Mouse (Mus musculus): ENCODE results near the gene Zfp408. TPM values are rescaled to one million over a fixed set of nuclear protein-coding genes. Genes with fewer than 3 reads are reported as not detected.
"Not testable (repeated sequence)": the region's sequence is repeated elsewhere in the genome, so short reads cannot be mapped to it uniquely, and the experiment has no call there.

The Zfp408 gene
- total RNA-seq, 2 experiments from 2014 or later: 10.2 to 11.4 TPM

DNA sequence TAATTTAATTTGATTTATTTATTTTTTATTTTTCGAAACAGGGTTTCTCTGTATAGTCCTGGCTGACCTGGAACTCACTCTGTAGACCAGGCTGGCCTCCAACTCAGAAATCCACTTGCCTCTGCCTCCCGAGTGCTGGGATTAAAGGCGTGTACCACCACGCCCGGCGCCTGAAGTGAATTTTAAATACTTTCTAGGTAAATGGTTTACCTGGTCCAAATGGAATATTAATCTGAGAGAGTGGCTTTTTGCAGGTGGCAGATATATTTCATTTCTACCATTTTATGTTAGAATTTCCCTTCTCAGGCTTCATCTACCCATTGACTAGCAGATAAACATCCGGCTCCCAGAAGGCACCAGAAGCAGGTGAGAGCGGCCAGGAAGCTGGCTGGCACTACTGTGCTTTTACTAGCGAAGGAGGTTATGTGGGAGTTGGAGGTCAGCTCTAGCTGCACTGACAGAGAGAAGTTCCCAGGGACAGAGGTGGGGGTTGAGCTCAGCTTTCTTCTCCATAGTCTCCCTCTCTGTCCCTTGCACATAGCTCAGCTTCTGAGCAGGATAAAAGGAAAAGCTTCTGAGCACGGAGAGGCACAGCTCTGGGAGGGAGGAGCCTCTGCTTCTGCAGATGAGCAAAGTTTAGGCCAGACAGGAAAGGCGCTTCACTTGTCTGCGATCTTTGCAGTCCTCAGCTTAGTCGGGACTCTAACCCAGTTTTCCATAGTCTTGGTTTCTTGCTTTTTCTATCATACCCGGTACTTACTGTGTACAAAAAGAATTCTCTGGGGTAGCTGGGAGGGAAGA, 2.1 kb upstream of the Zfp408 start:
- no peak for DNase-seq (ENCODE audit: low spot score in 2 of 2)

DNA sequence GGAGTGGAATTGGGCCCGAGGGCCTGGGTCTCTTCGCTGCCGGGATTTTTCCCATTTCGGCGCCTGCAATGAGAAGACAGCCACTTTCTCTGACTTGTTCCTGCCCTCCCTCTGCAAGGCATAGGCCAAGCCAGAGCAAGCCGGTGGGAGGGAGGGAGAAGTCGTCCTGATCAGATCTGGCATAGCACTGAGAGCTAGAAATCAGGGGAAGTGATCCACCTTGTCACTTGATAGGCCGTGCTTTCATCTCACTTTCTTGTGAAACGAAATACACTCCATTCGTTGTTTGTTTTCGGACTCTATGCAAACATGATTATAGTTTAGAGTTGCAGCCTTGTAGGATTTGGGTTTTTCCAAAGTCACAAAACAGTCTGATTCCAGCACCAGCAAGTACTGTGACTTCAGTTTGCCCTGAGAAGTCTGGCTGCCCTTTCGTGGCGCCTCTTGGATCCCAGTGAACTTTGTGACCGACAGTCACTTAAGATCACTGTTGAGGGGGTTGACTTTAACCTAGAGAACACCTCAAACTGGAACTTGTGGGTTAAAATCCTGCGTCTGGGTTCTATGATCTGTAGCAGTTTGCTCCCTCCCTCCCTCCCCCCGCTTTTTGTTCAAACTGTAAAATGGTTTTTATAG, 887 bp upstream of the Zfp408 start:
- DNase-seq (ENCODE audit: low spot score in 2 of 2): no peak

DNA sequence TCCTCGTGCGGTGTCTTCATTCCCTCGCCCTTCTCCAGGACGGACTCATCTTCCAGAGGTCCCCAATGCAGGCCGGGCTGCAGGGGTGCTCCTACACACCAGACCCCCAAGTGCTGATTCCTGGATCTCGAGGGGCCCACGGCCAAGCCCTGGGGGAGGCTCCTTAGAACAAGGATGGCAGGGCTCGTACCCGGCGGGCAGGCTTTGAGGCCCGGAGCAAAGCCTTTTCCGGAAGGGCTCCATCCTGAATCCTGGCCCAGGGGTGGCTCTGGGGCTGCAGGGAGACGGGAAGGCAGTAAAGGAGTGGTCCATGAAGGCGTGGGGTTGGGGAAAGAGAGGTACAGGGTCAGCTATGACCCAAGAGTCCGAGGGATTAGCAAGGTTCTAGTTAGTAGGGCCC, 439 bp downstream of the Zfp408 start:
- no peak for DNase-seq (ENCODE audit: low spot score in 2 of 2)

DNA sequence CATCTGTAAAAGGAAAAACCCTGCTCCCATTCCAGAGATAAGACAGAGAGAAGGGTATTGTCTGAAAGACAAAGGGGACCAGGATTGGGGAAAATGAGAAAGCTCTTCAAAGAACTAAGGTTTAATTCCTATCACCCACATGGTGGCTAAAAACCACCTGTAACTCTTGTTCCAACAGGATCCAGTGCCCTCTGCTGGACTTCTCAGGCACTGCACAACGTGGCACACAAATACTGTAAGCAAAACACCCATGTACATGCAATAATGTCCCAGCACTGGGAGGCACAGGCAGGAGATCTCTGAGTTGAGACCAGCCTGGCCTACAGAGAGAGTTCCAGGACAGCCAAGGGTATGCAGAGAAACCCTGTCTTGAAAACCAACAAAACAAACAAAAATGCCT, 2.9 kb downstream of the Zfp408 start:
- peak; percentile 43 to 64 for DNase-seq (ENCODE audit: low spot score in 2 of 2)

GRCm38 (mm10) chr2:91645811-91646210, 3.8 kb downstream of the Zfp408 start:
- DNase-seq (ENCODE audit: low spot score in 2 of 2): no peak

DNA sequence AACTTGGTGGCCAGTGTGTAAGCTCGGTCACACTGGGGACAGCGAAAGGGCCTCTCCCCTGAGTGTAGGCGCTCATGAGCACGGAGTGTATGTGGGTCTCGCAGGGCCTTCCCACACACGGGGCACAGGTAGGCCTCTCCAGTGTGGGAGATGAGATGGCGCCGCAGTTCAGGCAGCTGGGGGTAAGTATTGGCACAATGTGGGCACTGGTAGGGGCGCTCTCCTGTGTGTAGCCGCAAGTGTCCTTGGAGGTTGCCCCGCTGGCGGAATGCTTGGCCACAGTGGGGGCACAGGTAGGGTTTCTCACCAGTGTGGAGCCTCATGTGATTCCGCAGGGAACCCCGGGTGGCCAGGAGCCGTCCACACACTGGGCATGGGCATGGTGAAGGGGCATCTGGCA, 4.2 kb downstream of the Zfp408 start:
- no peak for DNase-seq (ENCODE audit: low spot score in 2 of 2)

GRCm38 (mm10) chr2:91644021-91644420, 5.6 kb downstream of the Zfp408 start:
- no peak for DNase-seq (ENCODE audit: low spot score in 2 of 2)

DNA sequence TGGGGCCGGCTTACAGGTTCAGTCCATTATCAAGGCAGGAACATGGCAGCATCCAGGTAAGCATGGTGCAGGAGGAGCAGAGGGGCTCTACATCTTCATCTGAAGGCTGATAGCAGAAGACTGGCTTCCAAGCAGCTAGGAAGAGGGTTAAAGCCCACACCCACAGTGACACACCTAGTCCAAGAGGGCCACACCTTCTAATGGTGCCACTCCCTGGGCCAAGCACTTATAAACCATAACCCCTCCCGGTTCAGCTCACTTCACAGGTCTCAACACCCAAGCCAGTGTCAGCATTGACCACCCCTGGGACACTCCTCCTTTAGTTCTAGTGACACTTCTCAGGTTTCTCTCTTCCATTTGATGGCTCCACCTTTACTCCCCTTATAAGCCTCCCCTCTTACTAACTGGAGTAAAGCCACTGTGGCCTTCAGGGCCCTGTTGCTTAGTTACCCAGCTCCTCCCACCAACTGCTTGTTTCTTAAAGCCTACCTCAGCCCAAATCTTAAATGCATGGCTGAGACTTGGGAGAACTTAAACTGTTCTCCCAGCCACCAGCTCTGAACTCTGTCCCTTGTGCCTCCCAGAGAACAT, 6.7 kb downstream of the Zfp408 start:
- no peak for DNase-seq (ENCODE audit: low spot score in 2 of 2)

- no peak for DNase-seq (ENCODE audit: low spot score in 2 of 2)
Observed at GRCm38 (mm10) chr2:91638931-91639330, 10.7 kb downstream of the Zfp408 start.

DNA sequence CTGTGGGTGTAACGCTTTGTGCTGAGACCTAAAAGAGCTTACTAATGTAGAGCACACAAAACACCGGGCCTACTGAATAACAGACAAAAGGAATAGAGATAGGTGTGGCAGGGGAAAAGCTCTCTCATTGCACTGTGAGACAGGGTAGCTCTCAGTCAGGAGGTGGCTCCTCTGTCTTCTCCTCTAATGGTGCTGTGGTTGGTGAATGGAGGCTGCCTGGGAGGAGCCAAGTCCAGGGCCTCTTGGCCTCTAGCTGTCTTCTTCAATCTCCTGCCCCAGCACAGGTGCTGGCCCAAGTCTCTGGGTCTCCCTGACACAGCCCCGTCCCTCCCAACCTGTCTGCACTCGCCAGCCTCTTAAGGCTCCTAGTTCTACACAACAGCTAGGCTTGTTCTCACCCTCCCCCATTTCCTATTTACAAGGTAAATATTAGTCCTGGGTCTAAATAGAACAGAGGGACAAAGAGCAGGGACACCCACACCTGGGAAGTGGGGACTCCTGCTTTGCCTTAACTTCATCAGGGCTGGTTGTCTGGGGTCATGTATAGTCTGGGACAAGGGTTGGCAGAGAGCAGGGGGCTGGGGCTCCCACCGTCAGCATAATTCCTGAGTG, 12.8 kb downstream of the Zfp408 start:
- no peak for DNase-seq (ENCODE audit: low spot score in 2 of 2)

DNA sequence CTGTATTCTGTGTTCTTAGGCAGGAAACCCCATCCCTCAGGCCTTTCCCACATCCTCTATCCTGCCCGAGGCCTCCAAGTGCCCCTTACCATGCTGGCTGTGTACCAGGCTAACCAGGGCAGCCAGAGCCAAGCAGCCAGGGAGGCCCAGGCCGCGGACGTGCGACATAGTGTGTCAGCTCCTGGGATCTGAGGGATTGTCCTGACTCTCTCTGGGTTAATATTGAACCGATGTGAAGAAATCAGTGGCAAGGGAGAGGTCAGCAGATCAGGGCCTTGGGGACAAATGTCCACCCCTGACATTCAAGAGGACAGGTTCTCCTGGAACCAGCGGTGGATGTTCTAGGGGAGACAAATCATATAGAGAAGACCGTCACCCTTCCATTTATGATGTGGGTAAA, 13.4 kb downstream of the Zfp408 start, which contains the start of gene F2:
F2 (minus strand) TSS at position 186 of the 400 bp plus-strand sequence.
- no peak for DNase-seq (ENCODE audit: low spot score in 2 of 2)

GRCm38 (mm10) chr2:91635486-91635885, 14.1 kb downstream of the Zfp408 start:
- no peak for DNase-seq (ENCODE audit: low spot score in 2 of 2)

- peak in 1 of 2 experiments; percentile 23 for DNase-seq (ENCODE audit: low spot score in 2 of 2)
Observed at GRCm38 (mm10) chr2:91634841-91635240, 14.8 kb downstream of the Zfp408 start.

GRCm38 (mm10) chr2:91633334-91633977, 16.1 kb downstream of the Zfp408 start:
- DNase-seq (ENCODE audit: low spot score in 2 of 2): no peak

- no peak for DNase-seq (ENCODE audit: low spot score in 2 of 2)
Observed at GRCm38 (mm10) chr2:91632316-91632715, 17.3 kb downstream of the Zfp408 start.

DNA sequence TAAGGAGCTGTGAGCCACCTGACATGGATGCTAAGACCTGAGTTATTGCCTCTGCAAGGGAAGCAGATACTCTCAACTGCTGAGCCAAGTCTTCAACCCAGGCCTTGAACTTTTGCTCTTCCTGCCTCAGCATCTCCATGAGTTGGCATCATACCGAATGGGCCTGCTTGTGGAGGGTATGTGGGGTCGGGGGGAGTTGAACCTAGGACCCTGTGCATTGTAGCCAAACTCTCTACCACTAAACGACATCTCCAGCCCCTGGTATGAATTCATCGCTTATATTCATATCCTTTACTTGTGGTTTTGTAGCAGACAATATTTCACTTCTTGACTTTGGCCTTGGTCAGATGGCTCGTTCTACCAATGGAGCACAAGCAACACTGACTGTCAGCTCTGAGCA, 17.8 kb downstream of the Zfp408 start:
- DNase-seq (ENCODE audit: low spot score in 2 of 2): no peak

DNA sequence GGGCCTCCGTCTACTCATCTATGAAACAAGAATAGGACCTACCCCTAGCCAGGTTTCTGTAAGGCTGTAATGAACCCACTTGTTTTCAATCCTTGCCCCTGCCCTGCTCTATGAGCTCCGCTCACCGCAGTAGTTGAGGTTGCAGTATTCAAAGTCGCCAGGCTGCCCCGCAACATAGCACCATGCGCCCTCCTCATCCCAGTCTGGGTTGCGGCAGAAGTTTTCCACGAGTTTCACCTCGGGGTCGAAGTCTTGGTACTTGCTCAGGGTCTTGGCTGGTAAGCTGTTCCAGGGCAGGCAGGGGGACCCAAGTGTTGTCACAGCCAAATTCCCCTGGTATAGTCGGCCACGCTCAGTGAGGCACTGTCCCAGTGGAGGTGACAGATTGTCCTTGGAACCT, 19.2 kb downstream of the Zfp408 start:
- DNase-seq (ENCODE audit: low spot score in 2 of 2): no peak

DNA sequence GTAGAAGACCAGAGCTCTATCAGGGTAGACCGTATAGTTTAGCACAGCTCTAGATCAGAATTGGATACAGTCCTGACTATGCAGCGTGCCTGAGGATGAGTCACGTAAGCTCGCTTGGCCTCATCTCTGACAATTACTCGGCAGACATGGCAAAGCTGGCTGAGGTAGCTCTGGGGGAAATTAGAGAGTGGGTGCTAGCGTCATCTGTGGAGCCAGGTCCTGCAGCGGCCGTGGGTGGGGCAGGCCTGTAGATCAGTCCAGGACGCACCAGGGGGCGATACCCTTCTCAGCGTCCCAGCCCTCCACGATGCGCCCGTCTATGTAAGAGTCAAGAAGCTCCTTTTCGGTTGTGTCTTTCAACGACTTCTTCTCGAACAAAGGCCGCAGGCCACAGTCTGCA, 19.9 kb downstream of the Zfp408 start:
- DNase-seq (ENCODE audit: low spot score in 2 of 2): peak; percentile 24 to 32

- no peak for DNase-seq (ENCODE audit: low spot score in 2 of 2)
Observed at GRCm38 (mm10) chr2:91628171-91628570, 21.4 kb downstream of the Zfp408 start.

DNA sequence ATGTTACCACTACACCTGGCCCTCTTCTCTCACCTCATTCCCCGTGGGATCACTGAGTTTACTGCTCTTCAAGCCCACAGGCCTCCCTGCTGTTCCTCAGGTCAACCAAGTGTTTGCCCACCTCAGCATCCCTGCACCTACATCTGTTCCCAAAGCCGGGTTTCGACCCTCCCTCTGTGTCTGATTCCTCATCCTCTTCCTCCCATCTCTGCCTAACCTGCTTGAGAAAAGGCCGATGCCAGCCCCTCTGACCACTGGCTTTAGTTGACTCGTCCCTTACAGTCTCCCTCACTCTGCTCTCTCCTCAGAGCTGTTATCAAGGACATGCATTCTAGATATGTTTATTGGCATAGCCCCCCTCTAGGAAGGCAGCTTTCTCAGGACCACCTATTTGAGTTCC, 22.1 kb downstream of the Zfp408 start:
- no peak for DNase-seq (ENCODE audit: low spot score in 2 of 2)

- DNase-seq (ENCODE audit: low spot score in 2 of 2): not testable (repeated sequence)
Observed at GRCm38 (mm10) chr2:91623366-91623765, 26.2 kb downstream of the Zfp408 start.

Data from left cerebral cortex, adult 18-20 months (tissue).